Mouse (Mus musculus) olfactory bulb, adult 2 months (tissue): ENCODE data around the gene Plxnc1.

Experiments used
- CTCF ChIP-seq: fragments of 200-500 bp; IDR thresholded peaks from 2 replicates; pipeline ENCODE4 v1.5.1; 2012; ENCODE audit warnings: low read depth, mild to moderate bottlenecking, low read length, moderate library complexity; ENCODE audit not compliant: insufficient read depth
- POLR2A ChIP-seq: fragments of 200-500 bp; IDR thresholded peaks from 2 replicates; pipeline ENCODE4 v1.6.1; 2012; ENCODE audit warnings: mild to moderate bottlenecking, low read depth, low read length, moderate library complexity; ENCODE audit not compliant: insufficient read depth

DNA sequence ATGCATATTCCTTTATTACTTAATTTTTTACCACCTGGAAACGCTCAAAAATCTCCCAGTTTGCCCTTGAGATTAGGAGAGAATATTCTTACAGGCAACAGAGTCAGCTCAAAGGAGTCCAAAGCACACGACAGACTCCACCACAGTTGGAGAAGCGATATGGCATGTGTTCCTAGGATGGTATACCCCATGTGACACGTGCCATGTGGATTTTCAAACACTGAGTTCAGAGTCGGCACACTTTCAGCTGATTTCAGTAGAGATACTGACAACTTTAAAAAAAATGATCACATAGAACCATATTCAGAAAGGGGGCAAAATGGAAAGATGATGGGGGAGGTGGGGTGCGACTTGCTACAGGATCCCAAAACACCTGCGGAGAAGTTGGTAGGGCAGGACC, 26.0 kb downstream of the Plxnc1 start:
- TF ChIP-seq CTCF (no peak), POLR2A (no peak)
